Mouse (Mus musculus) liver (tissue): Measurements from ENCODE around the gene Kif3c.
"Not testable (repeated sequence)": the region's sequence is repeated elsewhere in the genome, so short reads cannot be mapped to it uniquely, and the experiment has no call there.

ENCODE experiments used
- DNase-seq: peaks from one replicate; pipeline ENCODE4 v3.0.0-alpha.2; 2020; ENCODE audit warnings: mixed read lengths

Gene Kif3c

DNA sequence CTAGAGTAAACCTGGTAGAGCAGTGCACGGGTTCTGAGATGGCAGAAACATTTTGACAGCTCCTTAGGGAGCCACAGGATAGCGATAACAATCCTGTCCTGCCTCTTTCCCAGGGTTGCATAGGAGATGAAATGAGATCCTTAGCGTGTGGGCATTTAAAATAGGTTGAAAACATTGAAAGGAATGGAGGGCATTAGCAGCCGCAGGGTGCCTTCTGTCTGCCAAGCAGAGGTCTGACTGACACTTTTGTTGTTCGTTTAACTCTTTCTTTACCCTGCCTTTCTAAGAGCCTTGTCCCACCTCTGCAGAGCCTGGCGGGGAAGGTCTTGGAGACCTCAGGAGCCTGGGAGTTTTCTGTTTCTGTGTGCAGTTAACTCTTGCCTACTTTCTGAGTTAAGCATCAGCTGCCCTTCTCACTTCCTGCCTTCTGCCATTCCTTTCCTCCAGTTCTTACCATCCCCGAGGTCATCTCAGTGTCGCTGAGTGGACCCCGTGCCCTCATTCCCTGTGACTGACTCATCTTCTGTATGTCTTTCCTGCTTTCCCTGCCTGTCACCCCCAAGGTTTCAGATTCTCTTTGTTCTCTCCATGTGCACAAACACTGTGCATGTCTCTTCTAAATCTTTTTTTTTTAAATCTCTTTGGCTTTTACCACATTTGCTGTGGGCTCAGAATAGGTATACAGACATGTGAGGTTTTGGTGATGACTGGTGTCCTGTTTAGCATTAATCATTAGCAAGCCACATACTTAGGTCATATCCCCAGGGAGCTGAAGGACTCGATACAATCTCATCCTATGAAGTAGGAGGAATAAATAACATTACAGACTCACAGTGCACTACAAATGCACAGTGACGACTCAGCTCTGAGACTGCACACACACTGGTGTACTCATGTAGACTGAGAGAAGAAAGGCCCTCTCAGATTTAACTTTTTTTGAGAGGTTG is 6.3 kb downstream of the Kif3c start:
- DNase-seq, result no peak

DNA sequence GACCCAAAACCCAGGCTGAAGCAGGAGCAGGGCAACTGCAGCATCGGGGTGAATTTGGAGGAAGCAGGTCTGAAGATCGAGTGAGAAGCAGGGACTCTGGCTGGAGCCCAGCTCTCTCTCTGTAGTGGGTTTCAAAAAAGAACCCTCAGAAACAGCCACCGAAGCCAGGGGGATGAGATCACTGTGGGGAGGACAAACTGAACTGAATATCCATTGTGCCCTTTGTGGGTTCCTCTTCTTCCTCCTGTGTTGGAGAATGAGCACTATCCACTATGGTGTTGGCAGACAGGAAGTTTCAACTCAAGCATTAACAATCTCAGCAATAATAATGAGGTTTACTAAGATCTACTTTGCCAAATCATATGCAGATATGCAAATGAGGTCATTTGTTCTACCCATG is 7.1 kb downstream of the Kif3c start:
- DNase-seq, result no peak

DNA sequence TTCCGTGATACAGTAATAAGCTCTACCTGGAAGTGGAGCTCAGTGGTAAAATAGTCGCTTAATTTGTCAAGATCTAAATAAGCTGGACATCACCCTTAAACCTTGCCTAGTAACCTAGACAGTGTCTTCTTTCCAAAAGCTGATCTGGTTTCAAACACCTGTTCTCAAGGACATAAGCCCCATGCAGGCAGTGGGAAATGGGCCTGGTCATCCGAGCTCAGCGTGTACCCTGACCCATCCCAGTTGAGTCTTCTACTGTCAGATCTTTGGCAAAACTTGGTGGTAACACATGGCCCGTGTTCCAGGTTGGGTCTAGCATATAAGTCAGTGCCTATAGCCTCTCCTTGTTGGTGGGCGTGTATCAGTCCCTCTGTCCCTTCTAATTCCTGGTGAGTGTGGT is 8.6 kb downstream of the Kif3c start:
- DNase-seq, result no peak

DNA sequence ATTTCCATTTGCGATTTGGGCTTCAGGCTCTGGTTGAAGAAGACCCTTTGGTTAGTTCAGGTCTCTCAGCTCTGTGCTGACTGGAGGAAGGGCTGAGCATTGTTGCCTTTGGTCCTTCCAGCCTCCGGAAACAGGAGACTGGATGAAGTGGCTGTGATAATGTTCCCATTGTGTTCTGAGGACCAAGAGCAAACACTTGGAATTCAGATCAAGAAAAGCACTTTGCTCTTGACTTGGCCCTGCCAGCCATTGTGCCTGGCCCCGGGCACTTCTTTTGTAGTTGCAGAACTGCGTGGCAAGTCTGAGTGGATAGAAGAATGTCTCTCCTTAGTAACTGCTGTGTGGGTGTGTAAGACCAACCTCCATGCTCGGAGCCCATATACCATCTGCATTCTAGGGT is 9.6 kb downstream of the Kif3c start:
- DNase-seq, result no peak

DNA sequence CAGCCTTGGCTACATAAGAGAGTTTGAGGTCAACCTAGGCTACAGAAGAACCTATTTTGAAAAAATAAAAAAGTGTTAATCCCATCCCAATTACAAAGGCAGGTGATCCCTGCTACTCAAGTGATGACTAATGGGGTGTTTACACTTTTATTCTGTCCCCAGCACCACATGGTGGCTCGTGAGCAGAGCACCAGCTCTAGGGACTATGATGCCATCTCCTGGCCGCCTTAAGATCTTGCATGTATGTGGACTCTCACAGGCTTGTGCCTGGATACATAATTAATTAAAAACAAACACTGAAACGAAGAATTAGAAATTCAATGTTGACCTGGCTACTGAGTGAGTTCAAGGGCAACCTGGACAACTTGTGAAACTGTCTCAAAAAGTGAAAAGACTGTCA is 12.3 kb downstream of the Kif3c start:
- DNase-seq, result no peak

DNA sequence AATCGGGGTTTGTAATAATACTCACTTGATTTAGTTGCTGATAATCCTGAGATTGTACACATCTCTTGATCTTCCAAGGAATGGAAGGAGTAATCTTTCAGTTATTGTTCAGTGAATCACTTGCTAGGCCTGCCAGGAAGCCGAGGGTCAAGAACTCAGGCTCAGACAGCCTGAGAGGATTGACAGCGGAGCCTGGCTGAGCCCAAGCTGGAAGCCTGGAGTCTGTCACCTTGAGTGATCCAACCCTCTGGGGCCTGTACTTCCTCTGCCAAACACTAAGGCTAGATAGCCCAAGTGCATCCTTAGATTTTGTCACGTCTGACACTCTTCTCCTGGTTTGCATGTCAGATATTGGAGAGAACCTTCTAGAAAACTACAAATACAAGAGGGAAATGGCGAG is 12.8 kb downstream of the Kif3c start:
- no peak for DNase-seq

DNA sequence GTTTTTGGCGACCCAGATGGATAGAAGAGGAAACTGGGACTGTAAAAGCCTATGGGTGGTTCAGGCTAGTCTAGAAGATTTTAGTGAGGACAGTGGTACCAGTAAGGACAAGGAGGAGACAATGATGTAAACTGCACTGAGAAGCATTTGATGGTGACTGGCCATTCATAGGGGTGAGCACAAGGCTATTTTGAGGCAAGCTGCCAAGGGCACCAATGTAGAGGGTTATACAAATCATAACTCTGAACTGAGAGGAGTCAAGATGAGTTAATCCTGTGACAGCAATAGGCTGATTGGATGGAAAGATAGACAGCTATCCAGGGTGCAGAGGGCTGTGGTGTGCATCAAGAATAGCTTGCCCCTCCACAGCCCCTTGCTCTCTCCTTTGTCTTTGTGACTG is 19.9 kb downstream of the Kif3c start:
- no peak for DNase-seq

DNA sequence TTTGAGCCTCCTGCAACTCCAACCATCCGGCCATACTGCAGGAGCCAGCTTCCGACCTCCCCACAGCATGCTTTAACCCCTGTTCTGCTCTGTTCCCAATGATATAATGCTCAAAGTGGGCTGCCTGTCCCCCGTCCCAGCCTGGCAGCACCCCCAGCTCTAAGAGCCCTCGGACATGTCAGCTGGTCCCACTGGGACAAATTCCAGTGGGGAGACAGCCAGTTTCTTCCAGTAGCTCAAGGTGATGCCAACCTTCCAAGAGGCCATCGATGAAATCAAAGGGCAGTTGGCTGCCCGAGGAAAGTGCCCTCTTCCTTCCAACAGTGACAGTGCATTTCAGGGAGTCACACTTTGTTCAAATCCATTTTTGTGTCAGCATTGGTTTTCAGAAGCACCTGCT is 20.3 kb downstream of the Kif3c start:
- no peak for DNase-seq

DNA sequence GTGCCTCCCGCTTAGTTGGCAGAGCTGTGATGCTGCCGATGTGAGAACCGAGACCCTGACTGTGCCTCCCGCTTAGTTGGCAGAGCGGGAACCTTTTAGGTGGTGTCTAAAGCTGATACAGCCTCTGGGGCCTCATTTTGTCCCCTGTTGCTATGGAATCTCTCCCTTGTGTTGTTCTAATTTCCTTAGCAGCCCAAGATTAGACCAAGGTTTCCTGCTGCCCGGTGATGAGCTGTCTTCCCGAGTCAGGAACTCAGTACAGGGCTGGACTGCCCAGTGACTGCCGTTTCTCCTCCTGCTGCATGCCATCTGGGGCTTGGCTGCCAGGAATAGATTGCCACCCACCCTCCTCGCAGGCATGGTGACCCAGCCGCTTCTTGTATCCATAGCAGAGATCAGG is 21.0 kb downstream of the Kif3c start:
- no peak for DNase-seq

DNA sequence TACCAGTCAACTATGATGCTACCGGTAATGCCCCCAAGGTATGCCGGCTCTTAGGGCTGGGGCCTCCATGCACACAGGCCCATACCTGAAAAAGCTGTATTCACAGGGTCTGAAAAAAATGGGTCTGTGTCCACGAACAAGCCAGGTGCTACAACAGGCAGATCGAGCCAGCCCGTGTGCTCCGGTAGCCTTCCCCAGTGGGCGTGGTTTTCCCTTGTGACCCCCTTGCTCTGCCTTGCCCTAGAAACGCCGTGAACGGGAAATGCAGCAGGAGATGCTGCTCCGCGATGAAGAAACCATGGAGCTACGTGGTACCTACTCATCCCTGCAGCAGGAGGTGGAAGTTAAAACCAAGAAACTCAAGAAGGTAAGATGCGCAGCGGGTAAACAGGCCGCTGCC is 23.0 kb downstream of the Kif3c start:
- no peak for DNase-seq

DNA sequence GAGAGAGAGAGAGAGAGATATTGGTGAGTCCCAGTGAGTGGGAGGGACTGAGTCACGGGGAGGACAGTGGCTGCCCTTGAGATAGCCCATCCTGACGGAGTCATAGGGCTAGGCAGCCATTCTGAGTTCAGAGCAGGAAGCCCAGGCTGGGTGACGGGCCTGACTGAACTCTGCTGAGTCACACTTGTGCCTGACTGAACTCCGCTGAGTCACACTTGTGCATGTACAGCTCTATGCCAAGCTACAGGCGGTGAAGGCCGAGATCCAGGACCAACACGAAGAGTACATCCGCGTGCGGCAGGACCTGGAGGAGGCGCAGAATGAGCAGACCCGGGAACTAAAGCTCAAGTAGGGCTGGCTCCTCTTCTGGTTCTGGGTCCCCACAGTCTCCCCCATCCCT is 24.5 kb downstream of the Kif3c start:
- peak; percentile 70 for DNase-seq

DNA sequence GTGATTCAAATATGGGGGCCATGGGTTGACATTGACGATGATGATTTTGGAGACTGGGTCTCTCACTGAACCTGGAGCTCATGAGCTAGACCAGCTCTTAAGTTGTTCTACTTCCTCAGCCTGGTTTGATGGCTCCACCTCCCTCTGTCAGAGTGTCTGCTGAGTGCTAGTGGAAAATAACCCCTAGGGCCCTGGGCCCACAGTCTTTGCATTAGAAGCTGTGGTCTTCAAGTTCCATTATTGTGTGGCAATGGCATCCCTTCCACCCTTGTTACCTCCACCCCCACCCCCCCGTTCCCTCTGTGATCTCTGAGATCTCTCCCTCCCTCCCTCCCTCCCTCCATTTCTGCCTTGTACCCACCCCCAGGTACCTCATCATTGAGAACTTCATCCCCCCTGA is 25.1 kb downstream of the Kif3c start:
- DNase-seq, result no peak

DNA sequence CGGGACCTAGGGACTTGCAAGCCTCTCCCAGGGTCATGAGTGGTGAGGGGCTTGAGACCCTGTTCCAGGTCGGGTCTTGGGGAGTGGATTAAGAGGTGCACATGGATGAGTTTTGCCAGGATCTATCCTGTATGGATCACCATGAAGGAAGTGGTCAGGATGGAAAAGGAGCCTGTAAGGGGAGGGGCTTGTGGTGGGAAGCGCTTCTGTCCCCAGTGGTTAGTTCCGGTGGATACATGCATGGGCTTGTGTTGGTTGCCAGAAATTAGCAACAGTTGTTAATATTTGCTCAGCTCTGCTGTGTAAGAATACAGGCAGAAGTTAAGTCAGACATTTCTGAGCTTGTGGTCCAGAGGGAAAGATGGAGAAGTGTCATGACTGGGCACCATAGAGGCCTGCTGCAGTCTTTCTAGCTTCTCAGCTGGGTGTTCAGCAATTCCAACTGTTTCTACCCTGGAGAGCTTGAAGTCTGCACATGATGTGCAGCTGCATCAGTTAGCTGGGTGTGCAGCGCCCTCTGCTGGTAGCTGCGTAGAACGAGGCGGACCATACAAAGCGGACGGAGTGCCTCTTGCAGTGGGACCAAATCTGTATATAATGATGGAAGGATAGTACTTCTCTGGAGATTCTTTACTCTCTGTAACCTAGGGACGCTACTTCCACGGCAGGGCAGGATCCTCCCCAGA is 25.8 kb downstream of the Kif3c start:
- DNase-seq, result peak; percentile 82

DNA sequence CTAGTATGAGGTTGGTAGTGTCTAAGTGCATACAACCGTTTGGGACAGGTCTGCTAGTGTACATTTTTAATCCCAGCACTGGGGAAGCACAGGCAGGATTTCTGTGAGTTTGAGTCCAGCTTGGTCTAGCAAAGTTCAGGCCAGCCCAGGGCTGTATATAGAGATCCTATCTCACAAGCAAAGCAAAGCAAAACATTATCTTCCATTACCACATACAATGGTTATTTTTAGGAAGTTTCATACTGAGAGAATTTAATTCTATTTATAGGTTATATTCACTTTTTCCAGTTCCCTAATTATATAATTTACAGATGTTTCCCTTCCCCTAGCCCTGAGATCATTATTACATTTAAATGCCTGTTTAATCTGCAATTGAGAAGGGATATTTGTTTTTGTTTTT is 26.3 kb downstream of the Kif3c start:
- no peak for DNase-seq

DNA sequence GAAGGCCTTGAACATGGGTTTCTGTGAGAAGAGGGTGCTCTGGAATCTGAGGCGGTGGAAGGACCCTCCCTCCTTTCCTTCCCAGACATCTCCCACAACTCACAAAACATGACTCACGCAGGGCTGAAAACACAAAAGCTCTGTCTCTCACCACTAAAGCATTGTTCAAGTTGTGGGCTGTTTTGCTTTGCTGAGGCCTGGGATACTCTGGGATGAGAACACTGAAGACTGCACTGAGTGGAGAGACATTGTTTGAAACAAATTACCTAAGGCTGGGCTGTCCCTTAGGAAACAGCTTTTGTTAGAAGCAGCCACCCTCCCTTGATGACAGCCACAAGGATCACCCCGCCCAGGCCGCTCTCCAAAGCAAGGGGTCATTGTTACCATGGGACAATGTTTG is 28.2 kb downstream of the Kif3c start:
- DNase-seq, result no peak

DNA sequence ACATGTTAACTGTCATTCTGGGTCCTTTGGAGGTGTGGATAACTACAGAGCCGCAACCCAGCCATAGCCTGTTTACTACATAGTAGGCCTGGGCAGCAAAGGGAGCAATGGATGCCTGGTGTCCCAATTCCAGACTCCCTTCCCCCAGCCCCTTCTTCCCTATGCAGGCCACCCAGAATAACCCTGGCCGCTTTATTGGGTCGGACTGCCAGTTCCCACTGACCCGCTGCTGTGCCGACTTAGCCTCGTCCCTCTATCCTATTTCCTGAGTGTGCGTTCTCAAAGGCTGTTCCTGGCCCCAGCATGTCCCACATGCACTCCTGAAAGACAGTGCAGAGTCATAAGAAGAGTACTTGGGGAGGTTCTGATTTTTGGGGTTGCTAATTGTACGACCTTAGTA is 32.0 kb downstream of the Kif3c start:
- DNase-seq, result no peak

DNA sequence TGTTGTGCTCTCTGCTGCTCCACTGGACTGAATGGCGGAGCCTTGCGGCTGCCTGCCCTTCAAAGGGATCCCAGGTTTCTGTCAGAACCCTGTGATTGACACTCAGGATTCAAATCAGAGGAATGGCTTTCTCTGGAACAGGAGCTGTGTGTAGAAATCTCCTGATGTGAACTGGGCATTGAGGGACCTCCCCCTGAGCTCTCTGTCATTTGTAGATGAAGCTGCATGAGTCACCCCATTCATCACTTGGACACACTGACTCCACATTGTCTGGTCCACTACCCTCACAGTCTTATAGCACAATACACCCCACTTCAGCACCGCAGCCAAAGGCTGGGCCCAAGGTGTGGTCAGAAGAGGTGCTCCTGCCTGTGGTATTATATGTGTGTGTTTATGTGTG is 40.7 kb downstream of the Kif3c start:
- not testable (repeated sequence) for DNase-seq

DNA sequence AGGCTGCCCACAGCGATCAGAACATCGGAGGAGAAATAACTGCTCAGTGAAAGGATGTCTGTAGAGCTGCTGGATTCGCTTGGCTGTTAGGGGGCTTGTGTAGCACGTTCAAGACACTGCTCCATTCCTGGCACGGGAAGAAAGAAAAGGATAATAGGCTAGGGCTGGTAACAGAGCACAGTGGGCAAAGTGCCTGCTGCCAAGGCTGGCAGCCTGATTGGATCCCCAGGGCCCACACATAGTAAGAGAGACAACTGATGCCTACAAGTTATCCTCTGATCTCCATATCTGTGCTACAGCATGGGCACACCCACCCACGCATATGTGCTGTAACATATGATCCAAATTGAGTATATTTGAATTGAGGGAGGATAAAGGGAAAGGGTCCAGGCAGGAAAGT is 41.7 kb downstream of the Kif3c start:
- DNase-seq, result no peak

DNA sequence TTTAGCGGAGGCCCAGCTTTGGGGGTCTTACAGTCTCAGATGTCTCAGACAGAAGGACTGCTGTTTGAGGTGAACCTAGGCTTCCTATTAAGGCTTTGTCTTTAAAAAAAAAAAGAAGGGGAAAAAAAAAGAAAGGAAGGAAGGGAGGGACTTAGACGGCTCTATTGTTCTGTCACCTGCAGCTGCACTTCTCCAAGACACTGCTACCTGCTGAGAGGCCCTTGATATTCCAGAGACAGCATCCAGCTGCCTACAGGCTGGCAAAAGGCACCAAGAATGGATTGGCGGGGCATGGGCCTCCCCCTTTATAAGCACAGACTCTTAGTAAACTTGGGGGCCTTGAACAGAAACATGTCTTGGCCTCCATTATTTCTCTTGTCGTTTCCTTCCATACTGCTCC is 50.0 kb downstream of the Kif3c start:
- DNase-seq, result no peak

DNA sequence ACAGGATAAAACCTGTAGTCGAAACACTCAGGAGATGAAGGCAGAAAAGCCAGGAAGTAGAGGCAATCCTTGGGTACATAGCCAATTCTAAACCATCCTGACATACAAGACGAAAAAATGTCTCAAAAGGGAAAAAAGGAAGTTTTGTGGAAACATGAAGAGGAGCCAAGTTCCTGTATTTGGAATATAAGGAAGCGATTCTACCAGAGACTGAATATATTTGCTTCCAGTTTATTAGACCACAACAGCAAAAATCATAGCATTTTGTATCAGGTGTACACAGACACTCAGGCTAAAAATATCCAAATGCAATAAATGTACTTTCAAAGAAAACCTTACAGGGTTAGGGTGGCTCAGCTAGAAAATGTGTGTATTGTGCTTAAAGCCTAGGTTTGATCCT is 53.8 kb downstream of the Kif3c start:
- DNase-seq, result no peak

DNA sequence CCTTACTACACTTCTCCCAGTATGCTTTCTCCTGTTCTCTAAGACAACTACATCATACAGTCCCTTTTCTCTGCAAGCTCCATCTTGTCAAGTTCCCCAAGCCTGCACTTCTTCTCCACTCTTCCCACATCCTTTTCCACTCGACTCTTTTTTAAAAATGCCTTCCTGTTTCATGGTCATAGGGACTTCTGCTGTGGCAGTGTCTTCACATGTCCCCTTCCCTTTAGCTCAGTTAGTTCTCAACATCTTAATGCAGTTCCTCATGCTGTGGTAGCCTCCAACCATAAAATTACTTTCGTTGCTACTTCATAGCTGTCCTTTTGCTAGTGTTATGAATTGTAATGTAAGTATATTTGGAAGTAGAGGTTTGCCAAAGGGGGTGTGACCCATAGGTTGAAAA is 55.6 kb downstream of the Kif3c start:
- DNase-seq, result no peak

DNA sequence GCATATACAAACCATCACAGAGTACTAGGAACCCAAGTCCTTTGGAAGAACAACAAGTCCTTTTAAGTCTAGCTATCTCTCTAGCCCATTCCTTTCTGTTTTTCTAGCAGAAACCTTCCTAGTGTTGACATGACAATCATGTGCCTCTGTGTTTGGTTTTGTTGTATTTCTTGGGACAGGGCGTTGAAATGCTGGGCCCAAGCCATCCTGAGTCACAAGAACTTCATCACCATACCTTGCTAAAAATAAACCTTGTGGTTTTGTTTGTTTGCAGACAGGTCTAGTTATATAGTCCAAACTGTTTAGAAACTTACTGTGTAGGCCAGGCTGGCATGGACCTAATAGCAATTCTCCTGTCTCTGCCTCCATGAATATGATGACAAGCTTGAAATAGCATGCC is 57.9 kb downstream of the Kif3c start:
- DNase-seq, result no peak

DNA sequence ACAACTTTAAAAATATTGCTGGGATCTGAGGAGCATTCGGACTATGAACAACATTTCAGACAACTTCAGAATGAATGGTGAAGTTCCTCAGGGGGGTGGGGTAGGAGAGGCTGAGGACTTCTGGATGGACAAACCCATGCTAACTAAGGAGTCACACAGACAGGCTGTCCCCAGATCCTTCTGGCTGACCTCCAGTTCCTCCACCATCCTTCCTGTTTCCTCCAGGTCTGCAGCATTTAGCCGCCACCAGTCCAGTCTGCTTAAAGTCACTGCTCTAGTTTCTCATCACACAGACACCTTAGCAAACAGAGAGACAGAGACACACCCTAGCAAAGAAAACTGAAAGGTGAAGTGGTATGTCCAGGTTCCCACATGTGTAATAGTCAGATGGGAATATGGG is 59.2 kb downstream of the Kif3c start:
- DNase-seq, result no peak
